Mouse (Mus musculus) frontal cortex, postnatal 36 days (tissue): ENCODE measurements around the gene Traf7.

Experiments
- DNase-seq, 2 experiments: peaks; one replicate each; pipeline ENCODE4 v3.0.0; 2022; ENCODE audit warnings: low spot score in 2 of 2

Gene Traf7

GRCm38 (mm10) chr17:24477985-24478600 is 49.6 kb downstream of the Traf7 start:
- DNase-seq = no peak

- no peak for DNase-seq
Observed at GRCm38 (mm10) chr17:24477053-24477984, 50.4 kb downstream of the Traf7 start.

- DNase-seq = no peak
Observed at GRCm38 (mm10) chr17:24476022-24476776, 51.5 kb downstream of the Traf7 start.

GRCm38 (mm10) chr17:24475586-24475985 is 52.2 kb downstream of the Traf7 start:
- DNase-seq = no peak

- DNase-seq = peak in 1 of 2 experiments; percentile 58
Observed at GRCm38 (mm10) chr17:24474557-24474956, 53.2 kb downstream of the Traf7 start.

- DNase-seq = no peak
Observed at GRCm38 (mm10) chr17:24473612-24474275, 54.0 kb downstream of the Traf7 start, which contains the start of gene Bricd5. TSS of gene Bricd5 (plus strand) at chr17:24473884.

GRCm38 (mm10) chr17:24472512-24472911 is 55.2 kb downstream of the Traf7 start:
- no peak for DNase-seq

GRCm38 (mm10) chr17:24470701-24471527 is 56.8 kb downstream of the Traf7 start:
- peak in 1 of 2 experiments; percentile 50 for DNase-seq

GRCm38 (mm10) chr17:24469910-24470602 is 57.7 kb downstream of the Traf7 start, which contains the start of the genes E4f1 and Pgp:
TSS of gene E4f1 (minus strand) at chr17:24470313.
TSS of gene Pgp (plus strand) at chr17:24470392.
- DNase-seq = peak; percentile 99

GRCm38 (mm10) chr17:24469336-24469909 is 58.3 kb downstream of the Traf7 start:
- DNase-seq = no peak

GRCm38 (mm10) chr17:24468636-24469246 is 59.0 kb downstream of the Traf7 start:
- no peak for DNase-seq

- DNase-seq = no peak
Observed at GRCm38 (mm10) chr17:24463374-24464133, 64.2 kb downstream of the Traf7 start.

GRCm38 (mm10) chr17:24462932-24463331 is 64.8 kb downstream of the Traf7 start:
- DNase-seq = no peak

GRCm38 (mm10) chr17:24461580-24461979 is 66.2 kb downstream of the Traf7 start:
- DNase-seq = no peak
